Mouse (Mus musculus) ES-E14 (cell line): ENCODE measurements around the gene Mrpl28. TPM values are rescaled to one million over a fixed set of nuclear protein-coding genes. Genes with fewer than 3 reads are reported as not detected.
A peak's percentile ranks its signal among the peaks of the same experiment; 100 is the strongest.
"Not testable (repeated sequence)": the region's sequence is repeated elsewhere in the genome, so short reads cannot be mapped to it uniquely, and the experiment has no call there.

Experiments used
- DNase-seq: peaks from one replicate; pipeline ENCODE4 v3.0.0-alpha.2; 2013; ENCODE audit warnings: low read depth, low spot score
- H3K27ac ChIP-seq: 2 replicates; pipeline ENCODE4 v1.5.1; 2012; ENCODE audit warnings: low read depth, mild to moderate bottlenecking, low read length, moderate library complexity, mixed read lengths; ENCODE audit not compliant: poor library complexity, insufficient read depth, severe bottlenecking
- H3K36me3 ChIP-seq: 2 replicates; pipeline ENCODE4 v1.6.1; 2012; ENCODE audit warnings: mild to moderate bottlenecking, low read length, moderate library complexity, mixed read lengths; ENCODE audit not compliant: control insufficient read depth, poor library complexity, insufficient read depth, severe bottlenecking
- H3K4me1 ChIP-seq, 2 experiments: fragments of 150-350 bp in 1 of 2; sonication (generic) in 1 of 2; 2 replicates each; pipeline ENCODE4 v1.6.1; 2012; ENCODE audit warnings: low read length in 2 of 2, mild to moderate bottlenecking in 1 of 2, mixed read lengths in 1 of 2; ENCODE audit not compliant: control insufficient read depth in 2 of 2, insufficient read depth in 2 of 2, poor library complexity in 1 of 2
- H3K4me3 ChIP-seq, 2 experiments: fragments of 150-350 bp in 1 of 2; sonication (generic) in 1 of 2; 2 replicates each; pipeline ENCODE4 v1.5.1; 2012; ENCODE audit warnings: low read length in 2 of 2, low read depth in 1 of 2, mild to moderate bottlenecking in 1 of 2, mixed read lengths in 1 of 2; ENCODE audit not compliant: insufficient read depth in 1 of 2, poor library complexity in 1 of 2, severe bottlenecking in 1 of 2
- H3K9ac ChIP-seq: 2 replicates; pipeline ENCODE4 v1.6.1; 2012; ENCODE audit warnings: low read depth, mild to moderate bottlenecking, low read length, mixed read lengths; ENCODE audit not compliant: poor library complexity, insufficient read depth, severe bottlenecking
- H3K9me3 ChIP-seq: fragments of 150-350 bp; sonication (generic); 2 replicates; pipeline ENCODE4 v1.6.1; 2012; ENCODE audit warnings: low read depth, mild to moderate bottlenecking, low read length; ENCODE audit not compliant: control insufficient read depth, insufficient read depth
- CHD2 ChIP-seq: IDR thresholded peaks from 2 replicates; pipeline ENCODE4 v1.6.1; 2014; ENCODE audit warnings: mild to moderate bottlenecking, low read depth, low read length, inconsistent platforms
- HCFC1 ChIP-seq: IDR thresholded peaks from 2 replicates; pipeline ENCODE4 v1.6.1; 2012; ENCODE audit warnings: low read length, inconsistent platforms, borderline replicate concordance; ENCODE audit not compliant: insufficient read depth
- MAFK ChIP-seq: IDR thresholded peaks from 2 replicates; pipeline ENCODE4 v1.6.1; 2014; ENCODE audit warnings: mild to moderate bottlenecking, low read depth, low read length, inconsistent platforms; ENCODE audit not compliant: insufficient read depth
- ZC3H11A ChIP-seq: IDR thresholded peaks from 2 replicates; pipeline ENCODE4 v1.6.1; 2012; ENCODE audit warnings: low read depth, mild to moderate bottlenecking, inconsistent platforms, low read length, borderline replicate concordance
- ZNF384 ChIP-seq: IDR thresholded peaks from 2 replicates; pipeline ENCODE4 v1.6.1; 2012; ENCODE audit warnings: low read depth, low read length, inconsistent platforms
- in situ Hi-C, 2 experiments: fragments of 600-800 bp; cut with MboI; formaldehyde crosslinking; loops; one replicate each; pipeline ENCODE4 v1.15.1; 2025; ENCODE audit warnings: low sequenced_read_pairs in 2 of 2, inconsistent platforms in 1 of 2; ENCODE audit not compliant: unreplicated experiment in 2 of 2
- total RNA-seq: library from RNA; depleted of rRNA; stranded (reverse); fragments of 300-350 nt; gene quantifications from 2 replicates; pipeline ENCODE4 v1.2.3, GENCODE M21; 2012

Gene Mrpl28
- total RNA-seq, 1 experiment = 154 TPM

- Histone ChIP-seq H3K4me3 (no peak overlapping the region), H3K36me3 (peaks cover 5% of the 10 kb centered on the region), H3K9ac (no peak overlapping the region), H3K27ac (no peak overlapping the region), H3K9me3 (no peaks in the 10 kb centered on the region), H3K4me1 (peaks cover 0 to 4% of the 10 kb centered on the region in 2 experiments; a peak in 1 of 4 replicates)
- in situ Hi-C loops = no loop called here
- TF ChIP-seq CHD2 (no peak), MAFK (no peak), HCFC1 (no peak), ZC3H11A (no peak), ZNF384 (no peak)
- DNase-seq = no peak
Measured at GRCm38 (mm10) chr17:26098461-26098860, 24.8 kb upstream of the Mrpl28 start.

- H3K9me3 ChIP-seq, H3K4me1 ChIP-seq, in situ Hi-C loops, DNase-seq, H3K4me3 ChIP-seq, H3K27ac ChIP-seq, H3K36me3 ChIP-seq, H3K9ac ChIP-seq: not testable (repeated sequence)
Measured at GRCm38 (mm10) chr17:26099316-26099715, 24.0 kb upstream of the Mrpl28 start.

- Histone ChIP-seq H3K36me3 (no peaks in the 10 kb centered on the region), H3K4me3 (no peak overlapping the region), H3K4me1 (no peaks in the 10 kb centered on the region; a peak in 1 of 4 replicates), H3K27ac (no peak overlapping the region), H3K9ac (no peak overlapping the region), H3K9me3 (no peaks in the 10 kb centered on the region)
- DNase-seq = no peak
- in situ Hi-C loops = no loop called here
- TF ChIP-seq ZNF384 (no peak), CHD2 (no peak), MAFK (no peak), ZC3H11A (no peak), HCFC1 (no peak)
Measured at GRCm38 (mm10) chr17:26100166-26100565, 23.1 kb upstream of the Mrpl28 start.

GRCm38 (mm10) chr17:26101478-26101877 lies 21.8 kb upstream of the Mrpl28 start:
- Histone ChIP-seq H3K27ac (no peak overlapping the region; the same call in 1 of the 2 replicates), H3K9ac (no peak overlapping the region; the same call in 1 of the 2 replicates), H3K9me3 (no peaks in the 10 kb centered on the region), H3K4me1 (peaks cover 0 to 2% of the 10 kb centered on the region in 2 experiments; a peak in 1 of 4 replicates), H3K4me3 (no peak overlapping the region), H3K36me3 (no peaks in the 10 kb centered on the region)
- no peak for DNase-seq
- in situ Hi-C loops = no loop called here
- no peak for TF ChIP-seq HCFC1
- TF ChIP-seq MAFK = peak; percentile 72; the same call in 1 of the 2 replicates

- peaks cover 4 to 8% of the 10 kb centered on the region in 2 experiments; a peak in 3 of 4 replicates for H3K4me1 ChIP-seq
- DNase-seq = no peak
- in situ Hi-C loops = no loop called here
- TF ChIP-seq CHD2 (no peak), HCFC1 (no peak), ZNF384 (no peak)
- no peaks in the 10 kb centered on the region for H3K36me3 ChIP-seq
- H3K27ac ChIP-seq = no peak overlapping the region
- H3K4me3 ChIP-seq = no peak overlapping the region
- no peaks in the 10 kb centered on the region for H3K9me3 ChIP-seq
- H3K9ac ChIP-seq = no peak overlapping the region; the same call in 1 of the 2 replicates
Measured at GRCm38 (mm10) chr17:26105619-26106018, 17.7 kb upstream of the Mrpl28 start.
